In the genomic region with DNA sequence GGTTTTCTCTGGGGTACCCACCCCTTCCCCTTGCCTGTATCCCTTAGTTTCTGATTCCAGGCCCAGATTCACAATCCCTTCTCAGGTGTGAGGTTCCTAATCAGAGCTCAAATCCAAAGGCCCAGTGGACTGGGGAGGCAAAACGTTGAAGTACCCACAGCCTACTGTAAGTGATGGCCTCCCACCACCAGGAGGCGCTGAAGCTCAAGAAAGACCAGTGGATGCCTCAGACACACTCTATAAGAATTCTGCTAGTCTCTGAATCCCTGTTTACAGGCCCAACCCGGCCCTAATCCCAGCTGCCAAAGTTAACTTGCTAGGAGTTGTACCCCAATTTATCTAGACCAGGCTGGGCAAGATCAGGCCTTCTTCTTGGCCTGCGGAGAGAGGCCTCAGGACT, we compare ENCODE assay signal across 8 mouse cellular contexts. TPM values are rescaled to one million over a fixed set of nuclear protein-coding genes. Genes with fewer than 3 reads are reported as not detected.
DNase-seq lines count a peak whose midpoint lies in the region; ATAC-seq lines count a peak whose summit lies in the region.

No protein-coding gene starts in this region.

- ATAC-seq in common myeloid progenitor, adult 5-6 weeks (replicated peaks; ENCODE audit: low read depth, poor library complexity, severe bottlenecking), result peak; percentile 70

- peak; percentile 36 to 52 for DNase-seq in CD8-positive naive resting alpha-beta T cell, adult 2 months (ENCODE audit: low read depth in 2 of 2, low spot score in 2 of 2)
- peak; percentile 81 to 95 for DNase-seq in adrenal gland, adult (ENCODE audit: inconsistent age in 2 of 2, low spot score in 1 of 2)
- DNase-seq in gastrocnemius, postnatal 14 days, result peak; percentile 80
- peak; percentile 50 to 74 for DNase-seq in layer of hippocampus, adult 8-10 months (ENCODE audit: low spot score in 2 of 2)
- peak; percentile 80 for DNase-seq in lung, postnatal 14 days
- peak; percentile 63 to 78 for DNase-seq in right cerebral cortex, postnatal 10 days (ENCODE audit: low spot score in 2 of 2)
- DNase-seq in urinary bladder, postnatal 14 days (ENCODE audit: low spot score), result peak; percentile 82

- intact Hi-C loops in gastrocnemius, postnatal 14 days (cut with DNase I; ENCODE audit: low total_unique reads), result loop anchor here (5.0 to 10.0 kb wide), 2 partner anchors 135 to 198 kb away; partner anchors contain the start of gene Gpc1

RNA-seq across cellular contexts. Expression of gene Otos, which starts 48.2 kb away (rescaled TPM):
- total RNA-seq in common myeloid progenitor, adult 5-6 weeks (2017), result 6.0 and 8.2 TPM in 2 replicates
- under 1 TPM; 0.33 to 0.64 TPM for total RNA-seq in gastrocnemius, postnatal 14 days (2021)
- total RNA-seq in layer of hippocampus, adult 8-10 months (2022), result 1 to 10 TPM in 3 of 4 experiments, under 1 TPM in 1; 0.51 to 2.3 (median 1.8) TPM

RNA-seq across cellular contexts. Expression of gene Cops9, which starts 55.1 kb away (rescaled TPM):
- 124 and 156 TPM in 2 replicates for total RNA-seq in common myeloid progenitor, adult 5-6 weeks (2017)
- total RNA-seq in gastrocnemius, postnatal 14 days (2021), result 100 to 1,000 TPM; 213 to 227 TPM
- 100 to 1,000 TPM; 287 to 341 (median 310) TPM for total RNA-seq in layer of hippocampus, adult 8-10 months (2022)

Comparison
In these comparisons a context has a peak if more than half of its experiments do, and no peak if none do; other contexts are left out.
1. Peak in every context shown above with its lines: DNase-seq and ATAC-seq.